Mouse (Mus musculus): Measurements from ENCODE around the gene Ide. TPM values are rescaled to one million over a fixed set of nuclear protein-coding genes. Genes with fewer than 3 reads are reported as not detected.

Gene Ide
- polyA plus RNA-seq (2014; fragmentation: Nextera tagmentation; extraction: Ambion mirVana) = 42.3 and 51.3 TPM in 2 replicates

DNA sequence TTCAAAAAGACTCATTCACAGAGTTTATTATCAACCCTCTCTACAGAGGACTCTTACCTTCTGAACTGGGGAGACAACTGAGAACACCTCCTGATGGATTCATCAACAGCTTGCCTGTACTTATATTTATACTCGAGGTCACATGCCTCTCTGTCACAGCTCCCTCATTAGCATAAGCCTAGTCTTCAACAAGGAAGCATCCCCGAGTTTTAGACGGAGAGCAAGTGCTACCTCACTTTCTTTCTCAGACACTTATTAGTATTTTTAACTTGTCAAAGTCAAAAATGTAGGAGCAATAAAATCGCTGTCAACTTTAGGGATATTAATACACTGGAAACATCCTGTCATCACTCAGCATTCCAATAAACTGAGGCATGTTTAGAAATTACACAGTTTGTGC lies at the start of gene Ide:
TSS of gene Ide (minus strand) at position 101 of the 400 bp plus-strand sequence.
- H3K36me3 ChIP-seq (ENCODE audit: insufficient read depth) = no peaks in the 10 kb centered on the region
- H3K4me1 ChIP-seq (ENCODE audit: insufficient read depth) = no peaks in the 10 kb centered on the region
- no peak within 1 kb of the TSS for H3K9ac ChIP-seq
- H3K4me2 ChIP-seq = no peak within 1 kb of the TSS
- H3K9me3 ChIP-seq (ENCODE audit: low read depth, low read length) = no peaks in the 10 kb centered on the region
- WGBS = 62% methylated on average over 4 of the region's 4 CpGs
- H3K4me3 ChIP-seq (ENCODE audit: low read depth, low read length) = no peak within 1 kb of the TSS
- no peaks in the 10 kb centered on the region for H3K27me3 ChIP-seq (ENCODE audit: insufficient read depth, low read length)
- no peak for ATAC-seq (ENCODE audit: insufficient read depth)
- no peak for DNase-seq
- no peak within 1 kb of the TSS for H3K27ac ChIP-seq (ENCODE audit: low read depth)
- no peak for TF ChIP-seq CTCF (IDR thresholded peaks at IDR 0.05; ENCODE audit: low read depth)

DNA sequence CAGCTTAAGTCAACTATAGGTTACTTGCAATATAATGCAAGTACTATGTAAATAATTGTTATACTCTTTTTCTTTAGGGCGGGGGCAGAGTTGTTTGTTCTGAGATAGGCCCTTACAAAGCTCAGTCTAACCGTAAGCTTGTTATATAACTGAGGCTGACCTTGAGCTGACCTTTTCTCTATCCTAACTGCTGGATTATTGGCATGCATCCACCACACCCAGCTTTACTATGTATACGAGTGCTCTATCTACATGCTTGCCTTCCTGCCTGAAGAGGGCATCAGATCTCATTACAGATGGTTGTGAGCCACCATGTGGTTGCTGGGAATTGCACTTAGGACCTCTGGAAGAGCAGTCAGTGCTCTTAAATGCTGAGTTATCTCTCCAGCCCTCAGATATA lies 48.5 kb upstream of the Ide start:
- no peak overlapping the region for H3K9ac ChIP-seq
- H3K9me3 ChIP-seq (ENCODE audit: low read depth, low read length) = no peaks in the 10 kb centered on the region
- DNase-seq (peak; percentile 18), ATAC-seq (ENCODE audit: insufficient read depth) (no peak)
- H3K4me2 ChIP-seq = no peak overlapping the region
- no peaks in the 10 kb centered on the region for H3K4me1 ChIP-seq (ENCODE audit: insufficient read depth)
- TF ChIP-seq CTCF (IDR thresholded peaks at IDR 0.05; ENCODE audit: low read depth) = no peak
- no peaks in the 10 kb centered on the region for H3K27me3 ChIP-seq (ENCODE audit: insufficient read depth, low read length)
- 62% methylated on average over 3 of the region's 3 CpGs for WGBS
- H3K27ac ChIP-seq (ENCODE audit: low read depth) = no peak overlapping the region
- H3K4me3 ChIP-seq (ENCODE audit: low read depth, low read length) = no peak overlapping the region
- H3K36me3 ChIP-seq (ENCODE audit: insufficient read depth) = peaks cover 61% of the 10 kb centered on the region

DNA sequence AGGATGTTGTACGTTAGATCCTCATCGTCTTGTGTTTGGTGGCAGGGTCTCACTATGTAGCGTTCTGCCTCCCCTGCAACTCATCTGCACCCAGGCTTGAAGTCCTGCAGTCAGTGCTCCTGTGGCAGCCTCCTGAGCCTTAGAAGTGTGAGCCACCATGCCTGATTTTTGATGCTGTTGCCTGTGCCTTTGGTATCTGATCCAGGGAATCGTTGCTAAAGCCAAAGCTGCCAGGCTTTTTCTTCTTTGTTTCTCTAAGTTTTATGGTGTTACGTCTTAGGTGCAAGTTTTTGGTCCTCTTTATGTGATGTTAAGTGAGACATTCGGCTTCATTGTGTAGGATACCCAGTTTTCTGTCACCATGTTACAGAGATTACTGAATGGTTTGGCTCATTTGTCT lies 41.2 kb upstream of the Ide start:
- peaks cover 3% of the 10 kb centered on the region; the same call in 1 of the 2 replicates for H3K4me1 ChIP-seq (ENCODE audit: insufficient read depth)
- H3K4me2 ChIP-seq = peak overlapping the region; percentile 37; the same call in 1 of the 2 replicates
- no peak overlapping the region for H3K27ac ChIP-seq (ENCODE audit: low read depth)
- no peaks in the 10 kb centered on the region for H3K9me3 ChIP-seq (ENCODE audit: low read depth, low read length)
- DNase-seq (no peak), ATAC-seq (ENCODE audit: insufficient read depth) (no peak)
- H3K4me3 ChIP-seq (ENCODE audit: low read depth, low read length) = no peak overlapping the region
- H3K9ac ChIP-seq = peak overlapping the region; percentile 25; the same call in 1 of the 2 replicates
- WGBS = 83% methylated on average over 6 of the region's 6 CpGs
- TF ChIP-seq CTCF (IDR thresholded peaks at IDR 0.05; ENCODE audit: low read depth) = no peak
- H3K36me3 ChIP-seq (ENCODE audit: insufficient read depth) = 0 out of 2 replicates have a peak, but pooled peaks cover 6% of the 10 kb centered on the region
- H3K27me3 ChIP-seq (ENCODE audit: insufficient read depth, low read length) = no peaks in the 10 kb centered on the region

DNA sequence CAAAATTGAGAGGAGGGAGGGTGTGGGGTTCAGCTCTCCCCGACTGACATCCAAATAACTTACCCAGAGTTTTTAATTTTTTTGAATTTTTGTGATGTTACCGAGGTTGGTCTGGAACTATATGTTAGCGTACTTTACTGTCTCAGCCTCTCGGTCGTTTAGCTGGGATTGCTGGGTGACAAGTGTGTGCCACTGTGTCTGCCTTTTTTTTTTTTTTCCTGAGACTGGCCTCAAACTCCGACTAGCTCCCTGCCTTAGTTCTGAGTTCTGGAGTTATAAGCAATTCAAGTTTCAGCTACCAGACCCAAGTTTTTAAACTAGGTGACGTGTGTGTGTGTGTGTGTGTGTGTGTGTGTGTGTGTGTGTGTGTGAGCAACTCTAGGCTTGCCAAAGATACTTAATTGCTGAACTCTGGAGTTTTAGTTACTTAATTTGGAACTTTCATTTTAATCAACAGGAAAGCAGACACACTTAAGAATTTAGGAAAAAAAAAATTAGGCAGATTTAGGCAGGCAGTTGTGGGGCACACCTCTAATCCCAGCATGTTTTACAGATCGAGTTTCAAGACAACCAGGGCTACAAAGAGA lies 39.8 kb upstream of the Ide start:
- ATAC-seq (ENCODE audit: insufficient read depth) = no peak
- peaks cover 3% of the 10 kb centered on the region; the same call in 1 of the 2 replicates for H3K4me1 ChIP-seq (ENCODE audit: insufficient read depth)
- peak overlapping the region; percentile 90 for H3K9ac ChIP-seq
- peak overlapping the region; percentile 59 for H3K4me2 ChIP-seq
- H3K27me3 ChIP-seq (ENCODE audit: insufficient read depth, low read length) = no peaks in the 10 kb centered on the region
- H3K4me3 ChIP-seq (ENCODE audit: low read depth, low read length) = peak overlapping the region; percentile 96
- H3K9me3 ChIP-seq (ENCODE audit: low read depth, low read length) = no peaks in the 10 kb centered on the region
- H3K36me3 ChIP-seq (ENCODE audit: insufficient read depth) = no peaks in the 10 kb centered on the region
- 17% methylated on average over 8 of the region's 8 CpGs for WGBS
- DNase-seq = peak; percentile 19
- H3K27ac ChIP-seq (ENCODE audit: low read depth) = no peak overlapping the region
- TF ChIP-seq CTCF (IDR thresholded peaks at IDR 0.05; ENCODE audit: low read depth) = no peak

DNA sequence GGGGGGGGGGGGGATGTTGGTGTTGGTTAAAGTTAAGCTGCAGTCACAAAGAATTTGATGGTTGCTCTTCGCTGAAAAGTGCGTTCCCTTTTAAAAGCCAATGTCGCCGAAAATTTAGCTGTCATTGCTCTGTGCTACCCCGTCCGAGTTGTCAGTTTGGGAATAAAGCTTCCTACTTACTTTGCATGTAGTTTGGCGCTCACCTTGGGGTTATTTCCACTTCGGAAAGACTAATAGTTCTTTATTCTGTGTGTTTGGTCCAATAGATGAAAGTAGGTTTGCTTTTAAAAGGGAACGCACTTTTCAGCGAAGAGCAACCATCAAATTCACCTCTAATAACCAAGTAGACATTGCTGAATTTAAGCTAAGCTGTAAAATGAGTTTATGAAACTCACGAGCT lies 39.2 kb upstream of the Ide start:
- Histone ChIP-seq H3K9ac (peak overlapping the region; percentile 90), H3K27me3 (ENCODE audit: insufficient read depth, low read length) (no peaks in the 10 kb centered on the region), H3K4me3 (ENCODE audit: low read depth, low read length) (peak overlapping the region; percentile 96), H3K36me3 (ENCODE audit: insufficient read depth) (no peaks in the 10 kb centered on the region), H3K4me2 (peak overlapping the region; percentile 59), H3K4me1 (ENCODE audit: insufficient read depth) (peaks cover 3% of the 10 kb centered on the region; the same call in 1 of the 2 replicates), H3K27ac (ENCODE audit: low read depth) (peak overlapping the region; percentile 99; the same call in 1 of the 2 replicates), H3K9me3 (ENCODE audit: low read depth, low read length) (no peaks in the 10 kb centered on the region)
- under 1% methylated on average over 11 of the region's 11 CpGs for WGBS
- peak; percentile 26 for DNase-seq
- ATAC-seq (ENCODE audit: insufficient read depth) = no peak
- no peak for TF ChIP-seq CTCF (IDR thresholded peaks at IDR 0.05; ENCODE audit: low read depth)

DNA sequence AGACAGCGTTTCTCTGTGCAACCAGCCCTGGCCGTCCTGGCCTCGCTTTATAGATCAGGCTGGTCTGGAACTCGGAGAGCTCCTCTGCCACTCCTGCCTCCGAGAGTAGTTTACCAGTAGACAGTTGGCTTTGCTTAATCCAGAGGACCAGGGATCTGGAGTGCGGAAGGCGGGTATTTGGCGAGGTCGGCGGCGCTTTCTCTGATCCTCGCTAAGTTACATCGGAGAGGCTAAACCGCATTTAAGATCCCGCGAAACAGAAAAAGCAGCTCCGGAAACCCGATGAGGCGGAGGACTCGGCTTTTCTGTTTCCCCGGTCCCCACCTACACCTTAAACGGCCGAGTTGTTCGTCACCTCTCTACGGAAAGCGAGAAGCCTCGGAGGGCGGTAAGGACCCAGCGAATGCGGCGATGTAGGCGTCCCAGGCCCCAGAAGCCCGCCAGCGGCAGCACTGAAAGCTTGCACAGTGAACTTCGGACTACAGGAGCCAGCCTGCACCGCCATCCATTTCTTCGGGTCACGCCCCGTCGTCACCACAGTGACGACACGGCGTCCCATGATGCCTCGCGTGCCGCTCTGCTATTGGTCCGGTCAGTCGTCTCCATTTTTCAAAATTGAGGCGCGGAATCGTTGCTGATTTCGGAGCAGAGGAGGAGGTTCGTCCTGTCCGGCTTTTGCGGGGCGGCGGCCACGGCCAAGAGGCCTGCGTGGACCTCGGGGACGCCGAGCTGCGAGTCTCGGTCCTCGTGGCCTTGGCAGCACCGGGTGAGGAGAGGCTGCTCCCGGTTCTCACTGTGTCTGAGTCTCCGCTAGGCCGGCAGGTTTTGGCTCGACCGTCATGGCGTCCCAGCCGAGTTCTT lies 38.3 kb upstream of the Ide start, which contains the start of gene Kif11:
TSS of gene Kif11 (plus strand) at position 649 of the 861 bp plus-strand sequence.
- Histone ChIP-seq H3K4me1 (ENCODE audit: insufficient read depth) (peaks cover 3% of the 10 kb centered on the region; the same call in 1 of the 2 replicates), H3K27ac (ENCODE audit: low read depth) (peak within 1 kb of the TSS; percentile 99), H3K4me3 (ENCODE audit: low read depth, low read length) (peak within 1 kb of the TSS; percentile 96), H3K9me3 (ENCODE audit: low read depth, low read length) (no peaks in the 10 kb centered on the region), H3K27me3 (ENCODE audit: insufficient read depth, low read length) (no peaks in the 10 kb centered on the region), H3K36me3 (ENCODE audit: insufficient read depth) (no peaks in the 10 kb centered on the region), H3K9ac (peak within 1 kb of the TSS; percentile 90), H3K4me2 (peak within 1 kb of the TSS; percentile 59)
- under 1% methylated on average over 73 of the region's 73 CpGs for WGBS
- peak; percentile 99 for DNase-seq
- no peak for TF ChIP-seq CTCF (IDR thresholded peaks at IDR 0.05; ENCODE audit: low read depth)
- ATAC-seq (ENCODE audit: insufficient read depth) = peak; percentile 99

All from lung, embryonic 14.5 days (tissue).